Mouse (Mus musculus): ENCODE data around the gene Yeats4.

DNA sequence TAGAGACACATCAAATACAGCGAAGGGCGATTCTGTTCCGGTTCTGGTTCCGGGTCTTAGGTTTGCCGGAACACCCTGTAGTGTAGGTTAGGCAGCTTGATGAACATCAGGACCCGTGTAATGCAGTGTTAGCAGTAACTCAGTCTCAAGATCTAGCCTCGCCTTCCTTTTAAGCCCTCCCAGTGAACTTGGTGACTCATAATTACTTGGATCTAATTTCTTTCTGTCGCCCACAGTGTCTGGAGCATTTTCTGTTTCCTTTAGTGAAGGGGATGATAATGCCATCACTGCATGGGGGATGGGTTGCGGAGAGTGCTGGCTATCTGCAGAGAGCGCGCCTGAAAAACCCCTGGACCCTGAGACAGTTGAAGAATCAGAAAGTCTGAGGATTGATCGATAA lies 49.7 kb downstream of the Yeats4 start:
- no peak for TF ChIP-seq CTCF (IDR thresholded peaks at IDR 0.05; ENCODE audit: control insufficient read depth, insufficient read depth, insufficient replicate concordance, low read depth, low read length)
- no peak for TF ChIP-seq POLR2A (IDR thresholded peaks at IDR 0.05; ENCODE audit: control insufficient read depth, low read depth, low read length)
